Mouse (Mus musculus): Measurements from ENCODE around the gene Tnfrsf13b. TPM values are rescaled to one million over a fixed set of nuclear protein-coding genes. Genes with fewer than 3 reads are reported as not detected.

The Tnfrsf13b gene
- polyA plus RNA-seq, 1 experiment = 100 TPM

DNA sequence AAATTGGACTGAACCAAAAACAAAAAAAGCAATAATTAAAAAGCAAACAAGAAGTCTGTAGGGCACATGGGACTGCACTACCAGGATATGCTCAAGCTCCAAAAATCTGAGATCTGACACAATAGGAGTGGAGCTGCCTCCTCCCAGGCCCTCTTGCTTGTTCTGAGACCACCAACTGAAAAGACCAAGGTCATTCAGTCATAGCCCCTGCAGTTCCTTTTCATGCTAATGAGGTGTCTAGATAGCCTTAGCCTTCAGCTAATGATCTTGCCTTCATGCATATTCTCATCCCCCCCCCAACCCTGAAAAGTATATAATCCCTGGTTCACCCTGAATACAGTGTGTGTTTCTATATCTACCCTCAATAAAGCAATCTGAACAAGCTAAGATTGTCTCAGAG is 55.1 kb downstream of the Tnfrsf13b start:
- TF ChIP-seq GATA1 (IDR thresholded peaks at IDR 0.05; ENCODE audit: low read length) = no peak

DNA sequence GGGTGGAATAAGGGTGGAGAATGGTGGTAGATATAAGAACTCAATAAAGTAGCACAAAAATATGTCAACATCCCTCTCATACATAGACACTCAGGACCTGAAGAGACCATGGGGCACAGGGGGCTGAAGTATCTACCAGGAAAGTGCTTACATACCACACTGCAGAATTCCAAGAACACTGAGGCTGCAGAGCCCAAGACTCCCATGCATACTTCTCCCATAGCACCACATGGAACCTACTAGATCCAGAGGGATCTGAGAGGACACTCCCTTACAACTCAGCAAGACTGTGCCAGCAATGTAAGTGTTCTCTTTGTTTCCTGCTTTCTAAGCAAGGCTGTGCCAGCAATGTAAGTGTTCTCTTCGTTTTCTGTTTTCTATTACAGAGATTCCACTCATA is 57.3 kb downstream of the Tnfrsf13b start:
- no peak for TF ChIP-seq GATA1 (IDR thresholded peaks at IDR 0.05; ENCODE audit: low read length)

DNA sequence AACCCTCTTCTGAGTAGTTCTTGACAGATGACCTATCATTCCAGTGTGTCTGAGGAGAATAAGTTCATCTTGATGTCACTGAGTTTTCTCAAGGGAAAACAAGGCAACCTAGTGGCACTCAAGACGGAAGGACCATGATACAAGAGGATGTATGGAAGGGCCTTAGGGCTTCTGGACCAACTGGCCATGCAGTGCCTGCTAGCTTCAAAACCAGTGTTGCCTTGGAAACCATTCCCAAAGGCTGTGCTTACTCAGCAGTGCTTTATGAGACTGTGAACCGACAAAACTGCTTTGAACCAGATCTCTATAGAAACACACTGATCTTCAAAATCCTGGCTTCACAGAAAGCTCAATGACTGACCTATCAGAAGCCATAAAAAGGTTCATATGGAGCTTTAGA is 64.2 kb downstream of the Tnfrsf13b start:
- TF ChIP-seq GATA1 (IDR thresholded peaks at IDR 0.05; ENCODE audit: low read length) = no peak

DNA sequence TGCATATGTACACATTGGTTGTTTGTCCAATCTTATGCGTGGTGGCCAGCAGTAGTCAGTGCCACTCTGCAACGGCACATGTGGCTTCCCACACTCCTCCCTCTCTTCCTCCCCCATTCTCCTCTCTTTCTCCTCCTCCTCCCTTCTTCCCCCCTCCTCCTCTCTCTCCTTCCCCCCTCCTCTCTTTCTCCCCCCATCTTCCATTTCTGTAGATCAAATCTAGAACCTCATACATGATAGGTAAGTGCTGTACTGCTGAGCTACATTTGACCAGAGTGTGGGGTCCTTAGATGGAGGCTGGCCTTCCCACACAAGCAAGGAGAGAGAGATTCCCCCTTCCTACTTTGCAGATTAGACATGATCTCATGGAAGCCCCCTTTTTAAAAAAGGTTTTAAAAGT is 66.2 kb downstream of the Tnfrsf13b start:
- TF ChIP-seq GATA1 (IDR thresholded peaks at IDR 0.05; ENCODE audit: low read length) = no peak

DNA sequence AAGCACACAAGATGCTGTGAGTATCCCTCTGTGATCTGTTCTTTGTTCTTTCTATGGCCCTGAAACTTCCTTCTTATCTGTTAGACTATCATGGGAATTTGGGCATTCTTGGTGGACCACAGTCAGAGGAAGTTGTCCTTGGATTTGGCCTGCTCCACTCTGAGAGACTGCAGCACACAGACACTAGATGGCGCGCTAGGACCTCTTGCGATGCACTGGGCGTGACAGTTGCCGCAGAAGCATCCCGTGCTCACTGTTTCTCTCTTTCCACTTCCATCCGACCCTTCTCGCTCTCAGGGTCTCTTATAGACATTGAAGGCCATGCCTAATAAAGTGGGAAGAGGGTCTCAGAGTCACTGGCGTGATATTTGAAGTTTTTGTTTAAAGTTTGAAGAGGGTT is 66.8 kb downstream of the Tnfrsf13b start:
- no peak for TF ChIP-seq GATA1 (IDR thresholded peaks at IDR 0.05; ENCODE audit: low read length)

DNA sequence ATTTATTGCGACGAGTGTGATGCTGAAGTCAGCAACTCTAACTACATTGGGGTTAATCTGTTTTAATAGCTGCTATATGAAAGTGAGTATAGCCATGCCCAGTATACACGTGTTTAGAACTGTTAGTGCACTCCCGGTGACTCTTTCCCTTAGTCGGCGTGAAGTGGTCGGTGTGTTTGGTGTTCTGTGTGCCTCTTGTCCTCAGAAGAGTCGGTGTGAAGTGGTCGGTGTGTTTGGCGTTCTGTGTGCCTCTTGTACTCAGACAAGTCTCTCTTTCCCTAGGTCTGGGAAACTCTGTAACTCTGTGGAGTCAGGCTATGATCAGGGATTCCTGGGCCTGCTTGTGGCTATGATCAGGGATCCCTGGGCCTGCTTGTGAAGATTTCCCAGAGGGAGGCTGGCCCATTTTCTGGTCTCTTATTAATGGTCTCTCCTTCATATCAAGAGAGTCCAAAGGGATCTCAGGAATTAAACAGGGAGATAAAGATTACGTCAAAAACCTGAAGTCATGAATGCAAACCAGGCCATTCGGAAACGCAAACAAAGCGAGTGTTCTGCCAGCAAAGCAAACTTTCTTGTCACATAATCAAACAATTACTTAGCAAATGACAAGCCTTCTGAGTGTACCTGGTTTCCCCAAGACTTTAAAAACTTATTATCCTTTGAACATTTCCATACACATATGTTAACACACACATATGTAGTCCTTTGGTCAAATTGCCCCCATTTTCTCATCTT is 70.2 kb downstream of the Tnfrsf13b start:
- TF ChIP-seq GATA1 (IDR thresholded peaks at IDR 0.05; ENCODE audit: low read length) = no peak

DNA sequence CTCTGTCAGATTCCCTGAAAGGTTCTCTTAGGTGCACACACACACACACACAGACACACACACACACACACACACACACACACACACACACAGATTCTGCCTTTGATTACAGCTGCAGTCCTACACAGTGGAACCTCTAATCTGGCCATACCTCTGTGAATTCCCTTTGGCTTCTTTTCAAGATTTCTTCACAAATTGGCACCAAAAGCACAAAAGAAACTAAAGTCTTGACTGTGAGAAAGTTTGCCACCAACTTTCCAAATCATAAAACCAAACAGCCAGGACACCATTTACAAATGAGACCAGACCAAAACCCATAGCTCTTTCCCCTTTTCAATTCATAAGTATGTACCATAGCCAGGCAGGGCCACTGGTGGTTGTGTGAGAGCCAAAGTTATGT is 71.4 kb downstream of the Tnfrsf13b start:
- no peak for TF ChIP-seq GATA1 (IDR thresholded peaks at IDR 0.05; ENCODE audit: low read length)

Other genes starting within 250 kb of the Tnfrsf13b start
- 28.2 and 38.7 TPM in 2 replicates for gene Tmem11, start 247.5 kb upstream of the Tnfrsf13b start, polyA plus RNA-seq (2012)
- gene Natd1, start 212.0 kb upstream of the Tnfrsf13b start, polyA plus RNA-seq (2012) = 4.5 and 5.8 TPM in 2 replicates
- gene Map2k3, start 194.7 kb upstream of the Tnfrsf13b start, polyA plus RNA-seq (2012) = 284 and 406 TPM in 2 replicates
- gene Kcnj12, start 104.2 kb upstream of the Tnfrsf13b start, polyA plus RNA-seq (2012) = not detected in 2 replicates
- gene Usp22, start 48.3 kb downstream of the Tnfrsf13b start, polyA plus RNA-seq (2012) = 8.1 and 20.3 TPM in 2 replicates
- not detected in 2 replicates for gene Aldh3a1, start 80.8 kb downstream of the Tnfrsf13b start, polyA plus RNA-seq (2012)
- gene Aldh3a2, start 140.7 kb downstream of the Tnfrsf13b start, polyA plus RNA-seq (2012) = 1.5 and 2.8 TPM in 2 replicates
- not detected in 2 replicates for gene Slc47a2, start 216.1 kb downstream of the Tnfrsf13b start, polyA plus RNA-seq (2012)